Mouse (Mus musculus) gastrocnemius, postnatal 10 days (tissue): Measurements from ENCODE around the gene Arl16. TPM values are rescaled to one million over a fixed set of nuclear protein-coding genes. Genes with fewer than 3 reads are reported as not detected.

ENCODE experiments used
- DNase-seq: peaks from one replicate; pipeline ENCODE4 v3.0.0; 2021; ENCODE audit warnings: mixed read lengths
- total RNA-seq, 2 experiments: library from RNA; stranded (reverse); gene quantifications; 2 replicates each; pipeline ENCODE4 v1.2.3; 2021

The Arl16 gene
- total RNA-seq, 2 experiments from 2014 or later, result 16.1 to 17.5 TPM

DNA sequence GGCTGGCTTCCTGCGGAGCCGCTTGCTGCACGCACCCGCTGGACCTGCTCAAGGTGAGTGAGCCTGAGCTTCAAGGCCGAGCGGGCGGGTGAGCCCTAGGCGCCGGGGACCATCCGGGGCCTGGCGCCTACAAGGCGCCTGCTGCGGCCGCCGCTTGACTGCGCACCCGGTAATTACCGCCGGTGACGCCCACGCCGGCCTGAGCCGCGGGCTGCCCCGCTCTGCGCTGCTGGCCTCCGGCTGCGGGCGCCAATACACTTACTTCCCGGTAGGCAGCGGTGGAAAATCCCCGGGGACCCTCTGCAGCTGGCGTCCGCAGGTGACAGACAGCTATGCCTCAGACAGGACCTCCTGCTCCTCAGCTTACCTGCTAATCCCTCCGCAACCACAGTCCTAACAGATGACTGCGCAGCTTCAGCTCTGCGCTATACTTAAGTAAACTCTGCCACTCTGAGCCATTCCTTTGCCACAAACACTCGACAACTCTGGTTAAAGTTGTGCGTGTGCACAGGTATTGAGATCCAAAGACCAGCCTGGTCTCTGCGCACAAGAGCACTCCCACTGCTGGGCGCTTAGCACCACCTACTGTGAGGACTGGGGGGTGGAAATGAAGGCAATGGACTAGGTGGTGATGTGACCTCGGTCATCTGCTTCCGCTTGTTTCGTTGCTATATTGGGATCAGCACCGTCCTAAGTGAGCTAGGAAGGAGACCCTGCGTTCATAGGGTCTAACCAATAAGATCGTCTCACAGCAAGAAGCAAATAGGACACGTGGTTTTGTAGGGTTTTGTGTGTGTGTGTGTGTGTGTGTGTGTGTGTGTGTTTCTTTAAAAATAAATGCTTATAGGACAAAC, 24.8 kb upstream of the Arl16 start:
- no peak for DNase-seq

DNA sequence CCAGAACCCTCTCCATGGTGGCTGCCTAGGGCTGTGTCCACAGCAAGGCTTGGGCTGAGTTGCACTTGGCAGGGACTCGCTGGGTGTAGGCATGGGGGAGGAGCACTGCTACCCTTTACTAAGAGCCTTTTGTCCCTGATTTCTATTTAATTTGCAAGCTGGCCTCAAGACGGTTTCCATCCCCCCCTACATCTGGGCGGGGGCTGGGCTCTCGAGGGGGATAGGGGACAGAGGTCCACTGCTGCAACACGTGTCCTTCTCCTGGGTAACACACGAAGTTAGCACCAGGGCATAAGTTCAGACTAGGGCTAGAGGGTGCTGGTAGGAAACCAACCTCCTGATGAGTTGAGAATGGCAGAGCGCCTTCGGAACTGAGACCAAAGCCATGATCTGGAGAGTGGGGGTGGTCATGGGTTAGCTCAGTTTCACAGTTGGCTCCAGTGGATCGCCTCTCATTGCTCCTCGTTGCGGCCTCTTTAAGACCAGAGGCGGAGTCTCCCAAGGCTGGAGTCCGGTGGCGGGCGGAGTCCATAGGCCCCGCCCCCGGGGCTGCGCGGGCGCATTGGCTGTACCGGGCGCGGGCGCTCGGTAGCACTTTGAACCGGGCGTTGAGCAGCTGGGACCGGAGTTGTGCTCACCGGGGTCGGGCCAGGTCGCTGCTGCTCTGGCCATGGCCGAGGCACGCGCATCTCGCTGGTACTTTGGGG, 24.1 kb upstream of the Arl16 start, which contains the start of gene Slc25a10:
Gene Slc25a10, plus strand, starts transcription at position 524 of the 707 bp plus-strand sequence.
- peak; percentile 88 for DNase-seq

DNA sequence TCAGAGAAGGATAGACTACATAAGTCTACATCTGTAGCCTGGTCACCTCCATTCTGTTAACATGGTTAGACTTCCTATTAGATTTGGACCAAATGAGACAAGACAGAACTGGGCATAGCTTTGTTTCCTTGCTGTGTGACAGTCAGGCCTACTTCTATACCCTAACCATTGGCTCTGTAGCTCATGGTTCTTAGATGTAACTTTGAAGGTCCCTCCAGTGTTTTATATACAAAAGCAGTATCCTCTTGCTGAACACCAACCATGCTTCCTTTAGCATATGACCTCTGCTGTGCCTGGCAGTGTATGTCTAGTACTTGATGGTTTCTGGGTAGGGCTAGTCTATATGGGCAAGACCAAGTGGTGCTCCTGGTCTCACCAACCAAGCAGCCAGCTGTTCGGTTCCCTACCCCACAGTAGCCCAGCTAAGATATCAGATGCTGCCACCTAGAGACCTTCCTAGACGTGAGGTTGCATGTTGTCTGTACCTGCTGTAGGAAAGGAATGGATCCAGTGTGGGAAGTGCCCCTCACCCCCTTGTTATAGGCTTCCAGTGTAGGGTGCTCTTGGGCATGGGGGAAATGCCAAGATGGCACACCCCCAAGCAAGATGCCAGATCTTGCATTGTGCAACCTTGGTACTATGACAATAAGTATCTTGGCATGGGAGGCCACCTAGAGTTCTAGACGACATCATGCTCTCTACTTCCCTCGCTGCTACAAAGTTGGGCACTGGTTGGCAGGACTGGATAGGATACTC, 23.1 kb upstream of the Arl16 start:
- DNase-seq, result no peak

DNA sequence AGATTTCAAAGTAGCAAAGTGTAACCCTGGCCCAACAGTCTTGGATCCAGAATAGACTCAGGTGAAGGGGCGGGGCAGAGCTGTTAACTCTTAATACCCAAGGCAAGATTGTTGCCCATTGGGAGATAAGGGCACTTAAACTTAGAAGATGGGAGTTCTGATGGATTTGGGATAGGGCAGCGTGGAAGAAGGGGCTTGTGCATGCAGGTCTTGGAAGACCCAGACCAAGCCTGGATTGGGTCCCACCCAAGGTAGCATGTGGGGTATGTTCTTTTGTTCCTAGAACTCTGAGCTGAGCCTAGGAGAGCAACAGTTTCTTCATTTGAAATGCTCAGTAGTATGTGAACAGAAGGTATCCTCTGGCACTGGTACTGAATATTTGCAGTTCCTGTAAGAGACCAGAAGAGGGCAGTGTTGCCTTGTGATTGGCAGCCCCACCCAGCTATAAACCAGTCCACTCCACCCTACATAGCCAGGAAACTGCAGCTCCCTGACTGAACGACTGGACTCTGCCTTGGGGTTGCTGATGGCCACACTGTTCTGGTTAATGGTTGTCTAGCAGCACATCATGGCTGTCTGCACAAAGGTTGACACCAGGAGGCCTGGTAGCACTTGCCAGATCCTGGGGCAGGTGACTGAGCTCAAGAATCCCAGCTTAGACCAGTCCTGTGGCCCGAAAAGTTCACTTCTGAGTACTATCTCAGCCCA, 21.8 kb upstream of the Arl16 start:
- peak; percentile 45 for DNase-seq

DNA sequence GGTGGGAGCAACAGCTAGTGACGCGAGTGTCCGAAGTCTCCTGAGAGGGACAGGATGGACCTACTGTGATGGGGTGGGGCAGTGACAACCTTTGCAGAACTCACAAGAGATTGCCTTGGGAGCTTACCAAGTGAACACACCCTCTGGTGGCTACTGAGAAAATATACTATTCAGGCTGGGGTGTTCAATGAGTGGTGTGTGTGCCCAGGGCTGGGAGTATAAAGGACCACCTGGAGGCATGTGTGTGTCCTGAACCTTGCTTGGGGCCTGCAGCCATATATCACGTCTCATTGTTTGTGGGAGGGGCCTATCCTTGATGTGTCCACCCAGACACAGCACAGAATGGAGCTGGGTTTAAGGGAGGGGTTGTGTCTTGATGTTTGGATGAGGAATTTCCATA, 21.1 kb upstream of the Arl16 start:
- no peak for DNase-seq

DNA sequence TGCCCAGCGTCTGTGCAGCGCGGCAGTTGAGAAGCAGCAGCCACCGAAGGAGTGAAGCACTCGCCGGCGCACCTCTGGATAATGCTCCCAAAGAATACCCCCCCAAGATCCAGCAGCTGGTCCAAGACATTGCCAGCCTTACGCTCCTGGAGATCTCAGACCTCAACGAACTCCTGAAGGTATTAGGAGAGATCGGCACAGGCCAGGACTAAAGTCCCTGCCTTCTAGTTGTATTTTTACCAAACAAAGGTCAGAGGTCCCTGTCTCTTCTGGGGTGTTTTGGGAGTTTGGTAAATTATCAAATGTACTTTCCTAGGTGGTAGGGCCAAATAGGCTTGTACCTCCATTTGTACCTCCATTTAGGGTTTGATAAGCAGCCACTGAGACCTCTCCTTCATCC, 17.8 kb upstream of the Arl16 start:
- no peak for DNase-seq

DNA sequence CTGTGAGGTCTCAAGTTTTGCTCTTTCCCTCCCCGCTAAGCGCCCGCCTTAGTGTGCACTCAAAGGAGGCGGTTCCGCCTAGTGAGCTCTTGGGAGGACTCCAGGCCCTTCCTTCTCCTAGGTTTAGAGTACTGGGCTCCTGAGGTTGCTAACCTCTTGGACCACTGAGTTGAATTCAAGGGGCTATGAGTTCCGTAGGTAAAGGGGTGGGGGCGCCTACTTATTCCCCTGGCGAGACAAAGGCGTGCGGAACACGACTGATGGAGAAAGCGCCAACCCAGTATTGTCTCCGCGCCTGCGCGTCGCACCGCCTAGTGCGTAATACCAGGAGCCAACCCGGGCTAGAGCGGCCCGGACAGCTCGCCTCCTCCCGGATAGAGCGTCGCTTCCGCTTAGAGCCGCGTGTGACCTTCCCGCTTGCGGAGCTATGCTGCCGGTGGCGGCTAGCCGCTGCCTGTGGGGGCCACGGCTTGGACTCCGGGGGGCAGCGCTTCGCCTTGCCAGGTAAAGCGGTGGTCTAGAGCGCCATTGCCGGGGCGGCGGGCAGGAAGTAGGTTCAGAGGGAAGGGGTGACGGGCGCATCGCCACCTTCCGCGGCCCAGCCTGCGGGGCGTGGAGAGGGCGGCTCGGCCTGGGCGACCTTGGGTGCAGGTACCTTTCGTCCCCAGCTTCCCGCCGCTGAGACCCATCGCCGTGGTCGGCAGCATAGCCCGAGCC, 17.0 kb upstream of the Arl16 start, which contains the start of gene Mrpl12:
Gene Mrpl12, plus strand, starts transcription at position 349 of the 717 bp plus-strand sequence.
- peak; percentile 84 for DNase-seq

DNA sequence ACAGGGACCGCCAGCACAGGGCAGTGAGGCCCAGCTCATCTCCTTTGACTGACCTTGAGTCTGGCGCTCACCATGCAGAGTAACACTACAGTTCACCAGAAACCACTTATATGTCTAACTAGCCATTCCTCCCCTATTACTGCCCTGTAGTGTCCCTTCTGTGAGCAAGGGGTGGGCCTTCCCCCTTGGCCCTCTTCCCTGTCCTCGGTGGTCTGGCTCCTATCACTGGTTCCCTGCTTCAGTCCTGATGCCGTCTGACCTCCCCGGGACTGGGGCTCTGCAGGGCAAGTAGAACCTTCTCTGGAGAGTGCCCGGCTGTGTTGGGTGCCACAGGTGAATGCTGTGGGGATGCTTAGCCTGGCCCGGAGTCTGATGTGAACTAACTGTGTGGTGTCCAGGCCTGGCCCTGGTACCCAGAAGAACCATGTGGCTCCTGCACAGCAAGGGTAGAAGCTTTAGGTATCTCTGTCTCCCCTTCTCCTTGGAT, 16.1 kb upstream of the Arl16 start:
- no peak for DNase-seq

DNA sequence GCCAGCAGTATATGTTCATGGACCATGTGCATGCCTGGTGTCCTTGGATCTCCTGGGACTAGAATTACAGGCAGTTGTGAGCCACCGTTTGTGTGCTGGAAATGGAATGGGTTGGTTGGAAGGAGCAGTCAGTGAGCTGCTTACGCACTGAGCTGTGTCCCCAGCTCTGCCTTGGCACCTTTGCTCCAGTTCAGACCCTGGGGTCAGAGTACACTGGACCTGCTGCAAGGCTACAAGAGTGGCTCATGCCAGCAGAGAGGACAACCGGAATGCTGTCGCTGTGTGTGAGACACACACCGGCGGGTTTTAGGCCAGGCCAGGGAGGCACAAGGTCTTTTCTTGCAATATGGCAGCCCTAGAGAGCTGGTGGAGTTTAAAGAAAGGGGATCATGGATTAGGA, 4.6 kb upstream of the Arl16 start:
- DNase-seq, result no peak

DNA sequence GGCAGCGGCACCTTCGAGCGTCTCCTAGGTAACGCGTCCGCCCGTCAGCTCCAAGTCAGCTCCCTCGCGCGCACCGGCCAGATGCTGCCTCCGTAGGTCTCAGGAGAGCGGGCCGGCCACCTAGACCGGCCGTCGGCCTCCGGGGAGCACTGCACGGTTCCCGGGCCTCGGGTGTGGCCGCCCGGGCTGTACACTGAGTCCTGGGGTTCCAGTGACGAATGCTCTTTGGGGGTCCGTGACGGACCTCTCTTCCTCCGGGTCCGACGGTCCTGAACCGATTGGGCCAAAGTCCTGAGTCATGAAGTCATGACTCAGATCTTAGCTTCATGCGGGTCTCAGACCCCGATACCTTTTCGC, 307 bp upstream of the Arl16 start:
- DNase-seq, result no peak

DNA sequence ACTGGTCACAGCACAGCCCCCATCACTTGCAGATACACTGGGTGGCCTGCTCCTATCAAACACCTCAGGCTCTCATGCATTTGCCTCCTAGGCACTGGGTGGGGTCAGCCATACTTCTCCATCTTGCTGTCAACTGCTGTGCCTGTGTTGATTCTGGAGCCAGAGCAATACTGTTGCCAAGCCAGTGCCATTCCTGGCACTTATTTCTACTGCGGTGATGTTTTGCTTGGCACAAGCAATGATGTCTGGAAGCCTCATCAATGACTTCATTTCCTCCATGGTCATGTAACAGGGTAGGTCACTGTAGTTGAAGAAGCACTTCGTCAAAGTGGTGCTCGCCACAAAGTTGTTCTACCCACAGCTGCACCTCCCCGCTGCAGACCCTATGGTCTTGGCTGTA, 1.9 kb downstream of the Arl16 start:
- DNase-seq, result no peak

DNA sequence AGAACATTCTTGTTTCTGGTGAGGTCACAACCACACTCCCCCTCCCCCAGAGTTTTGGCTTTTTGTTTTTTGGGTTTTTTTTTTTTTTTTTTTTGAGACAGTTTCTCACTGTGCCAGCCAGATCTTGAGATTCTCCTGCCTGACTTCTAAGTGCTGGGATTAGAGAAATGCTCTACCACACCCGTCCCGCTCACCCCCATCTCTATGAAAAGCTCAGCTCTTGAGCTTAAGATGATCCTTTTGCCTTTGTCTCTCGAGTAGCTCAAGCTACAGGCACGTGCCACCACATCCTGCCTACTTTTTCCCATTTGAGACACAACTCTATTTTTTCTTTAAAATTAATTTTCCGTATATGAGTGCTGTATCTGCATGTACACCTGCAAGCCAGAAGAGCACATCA, 3.0 kb downstream of the Arl16 start:
- DNase-seq, result no peak

DNA sequence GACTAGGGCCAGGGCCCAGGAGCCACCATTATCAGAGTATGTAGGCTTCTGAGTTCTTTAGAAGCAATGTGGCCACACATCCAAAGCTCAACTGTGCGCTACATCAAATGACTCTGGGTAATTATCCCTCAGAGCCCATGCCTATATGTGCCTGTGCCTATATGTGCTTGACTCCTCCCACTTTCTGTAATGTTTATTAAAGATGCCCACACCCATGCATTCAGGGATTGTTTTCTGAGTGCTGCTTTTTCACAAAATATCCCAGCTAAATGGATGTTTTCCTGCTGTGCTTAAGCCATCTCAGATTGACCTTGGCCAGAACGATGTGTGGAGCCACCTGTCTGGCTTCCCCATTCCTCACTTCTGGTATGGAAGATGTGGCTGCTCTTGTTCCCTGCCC, 3.9 kb downstream of the Arl16 start:
- no peak for DNase-seq

DNA sequence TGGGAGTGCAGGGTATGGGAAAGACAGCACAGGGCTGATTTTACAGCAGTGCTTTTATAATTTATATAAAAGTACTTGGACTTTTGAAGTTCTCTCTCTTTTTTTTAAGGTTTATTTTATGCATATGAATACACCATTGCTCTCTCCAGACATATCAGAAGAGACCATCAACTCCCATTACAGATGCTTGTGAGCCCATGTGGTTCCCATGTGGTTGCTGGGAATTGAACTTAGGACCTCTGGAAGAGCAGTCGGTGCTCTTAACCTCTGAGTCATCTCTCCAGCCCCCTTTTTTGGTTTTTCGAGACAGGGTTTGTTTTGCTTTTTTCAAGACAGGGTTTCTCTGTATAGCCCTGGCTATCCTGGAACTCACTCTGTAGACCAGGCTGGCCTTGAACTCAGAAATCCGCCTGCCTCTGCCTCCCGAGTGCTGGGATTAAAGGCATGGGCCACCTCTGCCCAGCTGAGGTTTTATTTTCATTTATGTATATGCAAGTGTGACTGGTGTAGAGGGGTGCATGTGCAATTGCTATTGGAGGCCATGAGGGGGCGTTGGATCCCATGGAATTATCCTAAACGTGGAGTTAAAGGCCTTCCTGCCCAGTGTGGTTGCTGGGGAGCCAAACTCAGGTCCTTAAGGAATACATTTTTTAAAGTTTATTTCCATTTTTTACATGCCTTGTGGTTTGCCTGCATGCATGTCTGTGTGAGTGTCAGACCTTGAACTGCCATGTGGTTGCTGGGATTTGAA, 8.4 kb downstream of the Arl16 start:
- DNase-seq, result no peak

DNA sequence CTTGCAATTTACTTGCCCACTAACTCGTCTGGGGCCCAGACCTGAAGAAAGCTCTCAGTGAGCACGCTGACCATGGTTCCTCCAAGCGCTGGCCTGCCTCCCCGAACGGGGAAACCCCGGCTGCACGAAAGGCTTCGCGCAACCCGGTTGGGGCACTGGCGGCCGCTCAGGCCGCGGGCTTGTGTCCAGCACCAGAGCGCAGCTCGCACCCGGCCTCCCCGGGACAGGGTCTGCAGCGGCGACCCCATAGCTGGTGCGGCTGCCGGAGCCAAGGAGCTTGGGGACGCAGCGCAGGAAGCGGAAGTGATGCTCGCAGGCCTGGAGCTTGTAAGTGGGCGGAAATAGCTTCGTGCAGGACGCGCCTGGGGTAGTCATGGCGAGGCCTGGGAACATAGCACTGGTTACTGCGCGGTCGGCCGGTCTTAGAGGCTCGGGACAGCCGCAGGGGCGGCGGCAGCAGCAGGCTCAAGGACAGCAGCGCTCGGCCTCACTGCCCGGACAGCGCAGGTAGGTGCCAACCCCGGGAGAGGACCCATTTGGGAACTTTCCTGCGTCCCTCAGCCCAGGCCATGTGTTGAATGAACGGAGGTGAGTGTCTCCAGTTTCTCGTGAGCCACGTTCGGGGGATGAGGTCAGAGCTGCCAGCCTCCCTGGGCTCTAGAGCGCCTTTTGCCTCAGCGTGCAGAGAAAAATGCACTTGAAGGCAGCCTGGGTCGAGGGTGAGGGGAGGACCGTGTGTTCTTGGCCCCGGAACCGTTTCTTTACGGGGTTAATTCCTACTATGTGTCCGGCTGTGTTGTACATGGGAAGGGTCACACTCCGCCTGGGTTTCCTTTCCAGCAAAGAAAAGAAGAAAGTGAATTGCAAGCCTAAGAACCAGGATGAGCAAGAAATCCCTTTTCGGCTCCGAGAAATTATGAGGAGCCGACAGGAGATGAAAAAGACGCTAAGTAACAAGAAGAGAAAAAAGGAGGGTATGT, 9.3 kb downstream of the Arl16 start, which contains the start of the genes Oxld1 and Ccdc137:
Gene Oxld1, minus strand, starts transcription at position 297 of the 980 bp plus-strand sequence.
Gene Ccdc137, plus strand, starts transcription at position 344 of the 980 bp plus-strand sequence.
- peak; percentile 73 for DNase-seq

DNA sequence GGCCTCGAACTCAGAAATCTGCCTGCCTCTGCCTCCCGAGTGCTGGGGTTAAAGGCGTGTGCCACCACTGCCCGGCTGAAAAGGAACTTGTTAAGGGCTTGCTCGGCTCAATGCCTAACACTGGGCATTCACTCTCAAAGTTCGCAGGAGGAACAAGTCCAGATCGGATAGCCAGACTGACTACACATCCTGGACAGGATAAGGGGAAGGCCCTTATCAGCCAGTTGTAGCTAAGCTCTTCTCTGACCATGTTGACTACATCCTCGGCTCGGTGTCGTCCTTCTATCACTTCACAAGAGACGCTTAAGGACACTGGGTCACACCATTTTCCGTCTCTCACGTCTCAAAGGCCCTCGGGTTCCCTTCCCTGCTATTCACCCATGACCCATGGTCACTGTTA, 10.0 kb downstream of the Arl16 start:
- no peak for DNase-seq

DNA sequence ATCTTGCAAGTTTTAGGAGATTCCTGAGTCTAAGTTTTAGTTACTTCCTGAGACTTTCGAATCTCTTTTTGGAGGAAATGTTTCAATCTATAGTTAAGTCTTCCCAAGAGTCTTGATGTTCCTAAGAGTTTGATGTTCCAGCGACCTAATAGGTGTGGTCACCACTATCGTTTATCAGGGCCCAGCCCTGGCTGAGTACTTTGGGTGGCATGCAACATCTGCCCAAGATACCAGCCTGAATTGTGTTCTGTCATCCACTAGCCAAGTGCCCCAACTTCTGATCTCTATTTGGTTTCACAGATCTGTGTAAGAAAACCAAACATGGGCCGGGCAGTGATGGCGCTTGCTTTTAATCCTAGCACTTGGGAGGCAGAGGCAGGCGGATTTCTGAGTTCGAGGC, 12.0 kb downstream of the Arl16 start:
- DNase-seq, result no peak

DNA sequence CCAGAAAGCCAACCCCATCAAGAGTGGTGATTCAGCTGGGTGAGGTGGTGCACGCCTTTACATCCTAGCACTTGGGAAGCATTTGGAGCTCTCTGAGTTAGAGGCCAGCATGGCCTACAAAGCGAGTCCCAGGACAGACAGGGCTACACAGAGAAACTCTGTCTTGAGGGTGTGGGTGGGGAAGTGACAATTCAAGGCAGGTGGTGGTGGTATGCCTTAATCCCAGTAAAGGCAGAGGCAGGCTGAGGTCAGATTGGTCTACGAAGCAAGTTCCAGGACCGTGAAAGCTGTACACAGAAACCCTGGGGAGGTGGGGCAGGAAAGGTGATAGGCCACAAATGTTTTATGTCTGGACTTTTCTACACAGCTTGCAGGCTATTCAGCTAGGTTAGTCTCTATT, 12.4 kb downstream of the Arl16 start:
- no peak for DNase-seq

DNA sequence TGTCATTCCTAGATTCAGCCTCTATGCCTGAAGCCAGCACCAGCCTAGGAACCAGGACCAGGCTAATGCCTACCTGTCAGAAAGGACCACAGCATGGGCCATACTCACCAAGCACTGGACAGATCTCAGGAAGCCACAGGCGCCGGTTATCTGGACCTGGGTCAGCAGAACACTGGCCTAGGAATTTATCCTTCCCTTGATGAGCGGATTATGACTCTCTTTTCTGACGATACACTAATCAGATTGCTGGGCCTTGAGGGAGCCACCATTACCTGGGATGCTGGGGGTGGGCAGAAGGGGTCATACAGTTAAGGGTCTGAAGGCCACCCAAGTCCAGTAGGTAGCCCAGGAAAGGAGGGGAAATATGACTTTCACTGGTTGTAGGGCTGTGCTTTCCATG, 14.1 kb downstream of the Arl16 start, which contains the start of gene Pde6g:
Gene Pde6g, minus strand, starts transcription at position 195 of the 400 bp plus-strand sequence.
- no peak for DNase-seq
